Mouse (Mus musculus): ENCODE data around the gene Cox6b2. TPM values are rescaled to one million over a fixed set of nuclear protein-coding genes. Genes with fewer than 3 reads are reported as not detected.
"Not testable (repeated sequence)": the region's sequence is repeated elsewhere in the genome, so short reads cannot be mapped to it uniquely, and the experiment has no call there.

Cox6b2 gene
- total RNA-seq (2021): 1 to 10 TPM; 7.3 to 8.8 TPM

DNA sequence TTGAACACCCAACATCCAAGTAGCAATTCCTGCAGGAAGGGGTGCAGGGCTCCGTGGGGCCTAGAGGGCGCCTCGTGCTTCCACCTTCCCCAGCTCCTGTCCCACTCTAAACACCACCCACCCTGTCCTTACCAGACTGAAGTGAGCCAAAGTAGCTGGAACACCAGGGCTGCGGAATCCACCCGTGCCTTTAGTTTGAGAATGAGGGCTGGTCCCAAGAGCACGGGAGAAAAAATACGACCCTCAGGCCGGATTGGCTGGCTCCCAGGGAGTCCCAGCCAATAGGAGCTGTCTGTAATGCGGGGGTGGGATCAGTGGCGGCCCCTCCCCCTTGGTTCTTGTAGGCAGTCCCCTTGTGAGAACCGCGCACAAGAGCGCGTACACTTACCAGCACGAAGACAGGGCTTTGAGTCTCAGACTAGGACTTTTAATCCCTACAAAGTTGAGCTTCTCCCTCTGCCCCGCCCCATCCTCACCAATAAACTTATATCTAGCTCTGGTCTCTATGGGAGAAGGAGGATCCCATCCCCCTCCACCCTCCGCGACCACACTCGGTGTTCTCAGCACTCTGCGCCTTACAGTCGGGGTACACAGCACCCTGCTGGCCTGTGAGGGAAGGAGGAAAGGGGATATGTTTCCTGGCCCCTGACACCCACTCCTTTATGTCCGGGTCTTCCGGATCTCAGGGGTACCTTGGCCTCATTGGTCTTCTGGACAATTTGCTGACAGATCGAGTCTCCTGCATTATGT is at the start of gene Cox6b2:
Gene Cox6b2 (minus strand): TSS at position 274 of the 750 bp plus-strand sequence.
- intact Hi-C loops (cut with DNase I): loop anchor here (5.0 kb wide), 1 partner anchor 34 kb away; the partner anchor contains the start of gene Tmem238
- DNase-seq: peak; percentile 89

DNA sequence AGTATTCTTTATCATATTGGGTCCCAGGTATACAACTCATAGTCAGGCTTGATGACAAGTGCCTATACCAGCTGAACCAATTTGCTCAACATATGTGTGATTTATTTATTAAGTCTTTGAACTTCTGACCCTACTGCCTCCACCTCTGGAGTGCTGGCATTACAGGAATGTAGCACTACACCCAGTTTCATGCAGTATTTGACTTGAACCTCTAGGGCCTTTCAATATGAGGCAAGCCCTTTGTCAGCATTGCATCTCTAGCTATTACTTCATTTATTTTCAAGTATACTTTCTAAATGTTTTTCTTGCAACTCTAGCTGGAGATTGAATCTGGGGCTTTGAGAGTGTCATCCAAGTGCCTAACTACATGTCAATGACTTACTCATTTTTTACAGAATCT is 49.4 kb upstream of the Cox6b2 start:
- intact Hi-C loops (cut with DNase I): no loop called here
- no peak for DNase-seq

DNA sequence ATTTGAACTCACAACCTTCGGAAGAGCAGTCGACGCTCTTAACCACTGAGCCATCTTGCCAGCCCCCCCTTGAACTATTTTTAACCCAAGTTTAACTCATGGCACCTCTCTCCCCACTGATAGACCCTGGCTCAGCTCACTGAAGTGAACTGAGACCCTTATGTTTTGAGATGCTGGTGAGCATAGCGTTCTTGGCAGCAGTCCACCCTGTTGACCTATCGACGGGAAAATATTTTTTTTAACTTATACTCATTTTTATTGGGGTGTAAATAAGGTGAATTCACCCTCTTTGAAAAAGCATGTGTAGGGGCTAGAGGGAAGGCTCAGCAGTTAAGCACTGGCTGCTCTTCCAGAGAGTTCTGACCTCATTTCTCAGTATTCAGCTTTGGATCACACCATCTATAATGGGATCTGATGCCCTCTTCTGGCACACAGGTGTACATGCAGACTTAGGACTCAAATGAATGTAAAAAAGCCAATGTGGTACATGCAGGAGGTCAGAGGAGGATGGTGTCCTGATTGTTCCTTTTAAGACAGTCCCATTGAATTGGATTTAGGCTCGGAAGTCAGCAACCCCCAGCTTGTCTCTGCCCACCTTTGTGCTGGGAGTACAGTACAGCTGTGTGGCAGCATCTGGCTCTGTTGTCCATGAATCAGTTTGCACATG is 43.0 kb upstream of the Cox6b2 start:
- intact Hi-C loops (cut with DNase I): loop anchor here (5.0 to 10.0 kb wide), 2 partner anchors 91 to 239 kb away; no protein-coding TSS in a partner anchor
- DNase-seq: no peak

DNA sequence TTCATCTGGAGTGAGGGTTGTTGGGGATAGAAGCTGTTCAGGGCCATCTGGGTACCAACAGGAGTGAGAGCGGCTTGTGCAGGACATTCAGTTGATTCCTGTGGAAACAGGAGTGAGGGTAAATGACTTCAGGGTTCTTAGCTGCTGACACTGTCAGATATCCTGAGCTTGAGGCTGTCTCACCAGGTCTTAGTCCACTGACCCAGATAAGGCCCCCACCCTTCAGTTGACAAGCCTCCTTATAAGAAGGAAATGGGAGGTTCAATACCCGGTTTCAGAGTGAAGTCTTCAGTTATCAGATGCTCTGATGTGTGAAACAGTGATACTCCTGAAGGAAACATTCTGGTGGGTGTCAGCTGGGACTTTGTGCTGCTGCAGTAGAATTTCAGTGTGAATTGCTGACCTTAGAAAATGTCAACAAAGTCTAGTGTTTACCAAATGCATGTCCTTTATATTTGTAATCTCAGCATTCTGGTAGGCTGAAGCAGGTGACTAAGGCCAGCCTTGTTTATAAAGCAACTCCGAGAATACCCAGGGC is 41.8 kb upstream of the Cox6b2 start:
- no peak for DNase-seq
- intact Hi-C loops (cut with DNase I): loop anchor here (5.0 to 10.0 kb wide), 2 partner anchors 90 to 237 kb away; no protein-coding TSS in a partner anchor

DNA sequence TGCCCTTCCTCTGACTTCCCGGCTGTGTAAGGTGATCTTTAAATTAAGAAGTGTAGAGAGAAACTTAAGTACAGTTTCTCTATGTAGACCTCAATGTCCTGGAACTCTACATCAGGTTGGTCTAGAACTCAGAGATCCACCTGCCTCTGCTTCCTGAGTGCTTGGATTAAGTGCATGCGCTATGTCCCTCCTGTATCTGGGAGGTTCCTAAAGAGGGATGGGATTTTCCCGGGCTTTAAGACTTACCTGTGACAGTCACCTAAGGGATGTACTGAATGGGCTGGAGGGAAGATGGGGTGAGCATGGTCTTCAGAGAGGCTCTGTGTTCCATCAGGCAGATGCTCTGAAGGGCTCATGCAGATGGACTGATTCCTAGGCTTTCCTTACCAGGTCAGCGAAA is 40.8 kb upstream of the Cox6b2 start:
- intact Hi-C loops (cut with DNase I): loop anchor here (10.0 kb wide), 1 partner anchor 89 kb away; no protein-coding TSS in a partner anchor
- DNase-seq: no peak

DNA sequence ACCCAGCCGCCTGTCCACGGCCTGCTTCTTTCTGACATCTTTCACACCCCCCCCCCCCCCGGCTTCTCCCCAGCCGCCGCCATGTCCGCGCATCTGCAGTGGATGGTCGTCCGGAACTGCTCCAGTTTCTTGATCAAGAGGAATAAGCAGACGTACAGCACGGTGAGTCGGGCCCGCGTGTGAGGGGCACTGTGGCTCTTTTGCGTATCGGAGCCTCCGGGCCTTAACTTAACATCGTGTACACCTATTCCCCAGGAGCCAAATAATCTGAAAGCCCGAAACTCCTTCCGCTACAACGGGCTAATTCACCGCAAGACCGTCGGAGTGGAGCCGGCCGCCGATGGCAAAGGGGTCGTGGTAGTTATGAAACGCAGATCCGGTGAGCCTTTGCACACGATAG is 40.4 kb upstream of the Cox6b2 start:
- intact Hi-C loops (cut with DNase I): loop anchor here (10.0 kb wide), 1 partner anchor 88 kb away; no protein-coding TSS in a partner anchor
- not testable (repeated sequence) for DNase-seq

DNA sequence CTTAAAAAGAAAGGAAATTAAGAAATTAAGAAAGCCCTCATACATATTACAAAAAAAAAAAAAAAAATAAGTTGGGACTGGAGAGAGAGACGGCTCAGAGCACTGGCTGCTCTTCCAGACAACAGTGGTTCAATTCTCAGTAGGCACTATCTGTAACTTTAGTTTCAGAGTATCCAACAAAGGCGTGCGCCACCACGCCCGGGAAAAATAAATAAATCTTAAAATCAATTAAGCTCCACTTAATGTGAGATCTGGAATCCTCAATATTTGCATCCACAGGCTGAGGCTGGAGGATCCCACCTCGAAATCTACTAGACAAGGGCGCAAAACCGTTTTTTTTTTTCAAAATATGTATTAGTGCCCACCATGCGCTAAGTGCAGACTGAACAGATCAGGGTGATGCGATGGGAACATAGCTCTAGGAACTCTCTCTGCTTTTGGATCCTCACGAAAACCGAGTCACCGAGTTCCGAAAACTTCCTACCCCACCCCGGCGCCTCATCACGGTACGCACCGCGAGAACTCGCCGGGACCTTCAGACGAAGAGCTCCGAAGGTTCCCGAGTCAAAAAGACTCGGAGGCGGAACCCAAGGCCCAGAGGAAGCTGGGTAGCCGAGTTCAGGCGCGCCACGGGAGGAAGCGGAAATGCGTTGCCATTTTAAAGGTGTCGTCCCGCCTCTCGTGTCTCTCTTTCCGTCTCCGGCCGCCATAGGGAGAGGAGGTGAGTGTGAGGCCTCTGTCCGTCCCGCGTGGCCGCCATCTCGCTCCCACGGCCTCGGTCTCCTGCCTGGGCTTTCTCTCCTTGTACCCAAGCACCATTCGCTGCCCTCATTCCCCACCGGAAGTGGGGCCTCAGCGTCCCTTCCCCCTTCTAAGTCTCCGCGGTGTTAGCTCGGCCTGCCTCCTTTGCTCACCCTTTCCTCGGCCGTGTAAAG is 39.7 kb upstream of the Cox6b2 start, which contains the start of gene Rpl28:
Gene Rpl28 (plus strand): TSS at position 597 of the 935 bp plus-strand sequence.
- peak; percentile 96 for DNase-seq
- intact Hi-C loops (cut with DNase I): loop anchor here (10.0 kb wide), 1 partner anchor 88 kb away; no protein-coding TSS in a partner anchor

DNA sequence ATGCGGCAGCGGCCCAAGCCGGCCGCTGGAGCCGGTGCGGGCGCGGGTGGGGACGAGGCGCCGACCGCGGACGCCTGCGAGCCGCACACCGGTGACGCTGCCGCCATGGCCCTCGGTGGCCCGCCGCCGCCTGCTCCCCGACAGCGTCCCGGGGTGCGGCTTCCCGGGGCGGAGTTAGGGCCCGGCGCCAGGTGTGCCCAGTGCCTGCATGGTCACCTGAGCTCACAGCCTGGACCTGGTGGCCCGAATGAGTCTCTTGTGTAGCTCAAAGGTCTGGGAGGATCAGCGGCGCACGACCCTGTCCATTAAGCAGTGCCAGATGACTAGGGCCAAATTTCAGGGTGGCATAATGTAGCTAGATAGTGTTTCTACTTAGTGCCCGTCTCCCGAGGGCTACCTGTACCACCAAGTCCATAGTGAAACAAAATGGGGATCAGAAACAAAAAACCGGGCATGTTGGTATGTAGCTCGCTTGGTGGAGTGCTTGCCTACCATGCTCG is 36.6 kb upstream of the Cox6b2 start, which contains the start of gene Tmem238:
Gene Tmem238 (minus strand): TSS at position 221 of the 500 bp plus-strand sequence.
- DNase-seq: peak; percentile 28
- intact Hi-C loops (cut with DNase I): loop anchor here (5.0 kb wide), 1 partner anchor 37 kb away; the partner anchor contains the start of gene Cox6b2

DNA sequence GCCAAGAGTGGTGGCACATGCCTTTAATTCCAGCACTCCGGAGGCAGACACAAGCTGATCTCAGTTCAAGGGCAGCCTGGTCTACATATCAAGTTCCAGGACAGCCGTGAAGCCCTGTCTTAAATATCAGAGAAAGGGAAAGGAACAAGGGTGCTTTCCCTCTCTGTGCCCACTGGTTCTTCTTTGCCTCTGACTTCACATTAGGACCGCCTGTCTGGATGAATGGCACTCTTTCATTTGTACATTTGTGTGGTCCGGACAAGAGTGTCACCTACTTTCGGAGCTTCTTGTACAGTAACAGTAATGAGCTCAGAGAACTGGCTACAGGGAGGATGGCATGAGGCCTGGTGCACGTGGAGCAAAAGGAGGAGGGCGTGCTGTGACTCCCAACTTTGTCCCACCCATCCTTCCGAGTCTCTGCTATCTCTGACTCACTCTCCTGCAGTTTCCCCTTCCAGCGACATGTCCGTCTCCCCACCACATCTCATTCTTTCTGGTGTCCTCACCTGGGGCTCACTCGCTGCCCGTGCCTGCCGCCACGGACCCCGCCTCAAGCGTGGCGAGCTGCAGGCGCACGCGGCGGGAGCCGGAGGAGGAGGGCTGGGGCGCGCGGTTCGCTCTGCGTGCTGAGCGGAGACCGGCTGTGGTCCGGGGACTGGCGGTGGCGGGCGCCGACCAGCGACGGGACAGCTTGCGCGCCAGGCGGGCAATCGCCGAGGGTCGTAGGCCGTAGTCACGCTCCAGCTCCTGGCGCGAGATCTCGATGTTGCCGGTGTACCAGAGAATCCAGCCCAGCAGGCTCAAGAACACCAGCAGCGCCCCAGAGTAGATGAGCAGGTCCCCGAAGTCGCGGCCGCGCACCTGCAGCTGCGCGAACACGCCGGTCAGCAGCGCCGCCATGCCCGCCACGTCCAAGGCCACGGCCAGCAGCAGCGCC is 35.9 kb upstream of the Cox6b2 start:
- intact Hi-C loops (cut with DNase I): loop anchor here (5.0 kb wide), 1 partner anchor 36 kb away; the partner anchor contains the start of gene Cox6b2
- peak; percentile 67 for DNase-seq

DNA sequence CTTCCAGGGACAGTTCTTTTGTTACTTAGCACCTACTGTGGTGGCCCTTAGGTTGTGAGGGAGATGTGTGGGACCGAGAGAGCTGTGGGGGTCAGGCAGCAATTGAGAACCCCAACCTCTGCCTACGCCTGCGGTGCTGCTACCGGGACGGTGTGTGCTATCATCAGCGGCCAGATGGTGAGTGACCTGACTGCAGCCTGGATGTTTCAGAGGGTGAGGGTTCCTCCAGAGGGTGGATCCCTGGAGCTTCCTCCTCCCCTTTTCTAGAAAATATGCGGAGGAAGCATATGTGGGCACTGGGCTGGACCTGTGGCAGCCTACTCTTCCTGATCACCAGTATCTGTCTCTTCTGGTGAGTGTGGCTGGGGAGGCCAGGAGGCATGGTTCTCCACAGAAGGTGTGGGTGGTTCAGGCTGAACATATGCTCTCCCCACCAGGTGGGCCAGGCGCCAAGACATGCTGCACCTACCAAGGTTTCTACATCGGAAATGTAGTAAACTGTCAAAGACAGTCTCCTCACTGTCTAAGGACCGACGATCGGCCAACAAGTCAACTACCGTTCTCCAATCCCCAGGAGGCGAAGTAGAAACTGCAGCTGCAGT is 30.9 kb upstream of the Cox6b2 start:
- intact Hi-C loops (cut with DNase I): no loop called here
- no peak for DNase-seq

DNA sequence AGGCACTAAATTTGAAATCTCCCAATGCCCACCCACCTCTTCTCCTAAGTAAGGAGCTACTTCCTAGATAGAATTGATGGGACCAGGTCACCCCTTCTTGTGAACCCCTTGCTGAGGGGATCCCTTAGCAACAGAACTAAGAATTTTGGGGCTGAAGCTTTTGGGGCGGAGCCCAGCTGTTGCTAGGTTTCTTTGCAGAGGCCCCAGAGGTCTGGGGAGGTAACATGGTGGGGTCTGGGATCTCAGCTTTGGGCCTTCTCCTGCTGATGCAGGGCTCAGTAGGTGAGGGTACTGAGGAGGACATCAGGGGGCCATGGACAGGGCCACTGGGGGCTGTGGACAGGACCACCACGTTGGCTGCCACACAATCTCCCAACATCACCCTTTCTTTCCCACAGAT is 29.9 kb upstream of the Cox6b2 start, which contains the start of the genes Il11 and Tmem190:
Gene Il11 (minus strand): TSS at position 101 of the 400 bp plus-strand sequence.
Gene Tmem190 (plus strand): TSS at position 179 of the 400 bp plus-strand sequence.
- intact Hi-C loops (cut with DNase I): no loop called here
- no peak for DNase-seq

DNA sequence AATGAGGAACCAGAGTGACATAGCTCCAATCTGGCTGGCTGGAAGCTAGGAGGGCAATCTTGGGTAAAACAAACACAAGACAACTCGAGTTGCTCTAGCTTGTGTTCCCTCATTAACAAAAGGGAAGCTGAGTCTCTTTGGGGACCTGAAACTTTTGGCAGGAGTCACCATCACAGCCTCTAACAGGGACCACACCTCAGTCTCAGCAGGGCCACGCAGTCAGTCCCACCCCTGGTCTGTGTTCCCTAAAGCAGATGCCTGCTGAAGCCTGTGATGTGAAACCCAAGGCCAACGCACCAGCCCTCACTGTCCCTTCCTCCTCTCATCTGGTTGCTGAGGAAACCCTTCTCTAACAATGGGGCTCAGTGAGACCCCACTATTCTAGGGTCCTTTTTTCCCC is 29.2 kb upstream of the Cox6b2 start:
- DNase-seq: no peak
- intact Hi-C loops (cut with DNase I): no loop called here

DNA sequence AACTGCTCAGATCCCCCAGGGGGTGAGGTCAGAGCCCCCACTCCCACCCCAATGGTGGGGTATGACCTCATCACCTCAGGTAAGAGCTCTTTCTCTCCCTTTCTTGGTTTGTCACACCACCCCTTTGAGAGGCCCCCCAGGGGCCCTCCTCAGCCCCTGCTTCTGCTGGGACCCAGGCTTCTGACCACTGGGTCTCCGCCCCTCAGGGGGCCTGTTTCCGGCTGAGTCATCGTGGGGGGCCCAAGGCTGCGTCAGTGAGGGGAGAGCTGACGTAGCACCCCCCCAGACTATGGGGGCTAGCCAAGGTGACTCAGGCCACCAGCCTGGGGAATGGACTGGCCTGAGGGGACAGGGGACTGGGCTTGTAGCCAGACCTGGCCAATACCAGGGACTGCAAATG is 27.0 kb upstream of the Cox6b2 start:
- no peak for DNase-seq
- intact Hi-C loops (cut with DNase I): no loop called here

DNA sequence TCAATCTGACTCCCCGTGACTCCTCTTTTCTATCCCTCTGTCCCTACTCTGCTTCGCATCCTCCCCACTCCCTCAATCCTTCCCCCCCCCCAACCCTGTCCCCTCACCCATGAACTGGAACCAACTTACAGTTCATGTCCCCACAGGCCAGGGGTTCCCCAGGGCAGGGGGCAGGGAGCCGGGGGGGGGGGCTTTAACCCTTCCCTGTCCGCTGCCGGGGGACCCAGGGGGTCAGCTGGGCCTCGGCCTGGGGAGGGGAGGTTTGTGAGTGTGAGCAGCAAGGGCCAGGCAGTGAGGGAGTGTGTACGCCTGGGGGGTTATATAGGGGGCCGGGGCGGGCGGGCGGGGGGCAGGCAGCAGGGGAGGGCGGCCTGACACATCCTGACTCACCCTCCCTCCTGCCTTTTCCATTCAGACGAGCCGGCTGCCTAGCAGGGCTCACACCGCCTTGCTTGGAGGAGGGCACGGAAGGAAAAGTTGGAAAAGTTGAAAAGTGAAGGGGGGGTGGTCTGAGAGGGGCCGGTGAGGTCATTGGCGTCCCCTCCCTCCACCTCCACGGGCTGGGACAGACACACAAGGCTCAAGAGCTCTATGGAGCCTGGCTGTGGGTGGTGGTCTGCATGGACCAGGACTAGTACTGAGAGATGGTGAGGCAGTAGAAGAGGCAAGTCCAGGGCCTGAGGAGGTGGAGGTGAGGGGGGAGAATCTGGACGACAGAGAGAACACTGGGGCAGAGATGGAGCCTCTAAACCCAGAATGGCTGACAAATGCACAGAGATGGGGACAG is 25.1 kb upstream of the Cox6b2 start:
- DNase-seq: no peak
- intact Hi-C loops (cut with DNase I): no loop called here

DNA sequence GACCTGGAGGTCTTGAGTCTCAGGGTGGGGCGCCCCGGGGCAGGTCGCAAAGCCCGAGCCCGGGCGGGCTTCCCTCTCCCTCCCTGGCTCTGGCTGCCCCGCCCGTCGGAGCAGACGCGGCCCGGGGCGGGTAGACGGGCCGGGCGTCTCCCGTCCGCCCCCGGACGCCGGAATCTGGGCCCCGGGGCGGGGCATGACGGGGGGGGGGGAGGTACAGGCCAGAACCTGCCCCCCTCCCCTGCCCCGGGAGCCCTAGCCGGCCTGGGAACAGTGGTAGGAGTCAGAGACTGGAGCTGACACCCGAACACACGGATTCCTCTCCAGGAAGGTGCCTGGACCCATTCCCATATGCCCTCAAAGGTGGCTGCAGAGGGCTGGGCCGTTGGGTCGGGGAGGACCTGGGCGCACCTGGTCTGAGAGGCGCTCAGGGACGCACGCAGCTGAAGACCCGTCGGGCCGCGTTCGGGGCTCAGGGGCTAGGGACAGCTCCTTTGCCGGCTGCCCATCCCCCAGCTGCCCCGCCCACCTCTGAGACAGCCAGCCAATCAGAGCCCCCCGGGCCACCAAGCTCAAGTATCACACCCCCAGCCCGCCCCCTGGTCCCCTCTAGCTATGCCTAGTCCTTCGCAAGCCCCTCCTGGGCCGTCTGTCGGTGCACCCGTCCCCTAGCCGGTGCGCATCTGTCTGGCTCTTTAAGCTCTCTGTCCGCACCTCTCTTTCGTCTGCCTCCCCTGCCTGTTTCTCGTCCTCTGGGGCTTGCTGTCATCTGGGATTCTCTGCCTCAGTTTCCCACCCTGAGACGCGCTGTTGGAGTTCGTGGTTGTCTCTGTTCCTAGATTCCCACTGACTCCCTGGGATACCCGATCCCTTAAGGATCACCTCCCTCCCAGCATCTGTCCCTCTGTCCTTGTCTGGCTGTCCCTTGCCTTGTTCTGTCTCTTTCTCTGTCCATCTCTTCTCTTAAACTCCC is 24.3 kb upstream of the Cox6b2 start:
- intact Hi-C loops (cut with DNase I): no loop called here
- DNase-seq: peak; percentile 76

DNA sequence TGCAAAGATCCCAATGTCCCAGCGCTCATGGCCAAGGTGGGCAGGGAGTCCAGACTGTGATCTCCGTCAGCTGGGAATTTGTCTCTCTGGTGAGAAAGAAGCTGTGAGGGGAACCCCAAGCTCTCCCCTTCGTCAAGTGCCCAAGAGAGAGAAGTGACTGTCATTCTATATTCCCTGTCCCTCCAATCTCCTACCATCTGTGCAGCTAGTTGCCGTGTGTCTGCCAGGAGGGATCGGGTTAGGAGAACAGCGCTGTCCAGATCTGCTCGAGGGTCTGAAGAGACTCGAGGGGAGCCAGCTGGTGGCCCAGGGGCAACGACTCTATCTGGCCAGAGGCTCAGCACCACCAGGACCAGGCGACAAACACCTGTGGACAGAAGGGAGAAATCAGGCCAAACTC is 23.2 kb upstream of the Cox6b2 start:
- no peak for DNase-seq
- intact Hi-C loops (cut with DNase I): no loop called here

Data from left cerebral cortex, postnatal 4 days (tissue).